Comparison of ENCODE assay signal across 30 mouse cellular contexts in genomic region chr4:84076526-84076925, GRCm38 (mm10).
"Had no signal": no experiment of that assay in that cellular context is flagged by ENCODE, and none has a peak within 500 bp of the region (broad histone marks: within the 10 kb centered on the region; RNA-seq: fewer than 3 reads in every experiment).

No protein-coding gene starts in this region.

- H3K4me2 ChIP-seq: heart, embryonic 12.5 days; heart, embryonic 13.5 days; heart, embryonic 15.5 days; hindbrain, embryonic 12.5 days; hindbrain, embryonic 13.5 days; hindbrain, embryonic 14.5 days; hindbrain, embryonic 15.5 days; intestine, embryonic 15.5 days had no signal

- H3K4me1 ChIP-seq: heart, embryonic 12.5 days; heart, embryonic 15.5 days; hindbrain, embryonic 10.5 days; hindbrain, embryonic 12.5 days; hindbrain, embryonic 13.5 days; hindbrain, embryonic 15.5 days; intestine, embryonic 15.5 days had no signal

- H3K9me3 ChIP-seq: heart, embryonic 10.5 days; heart, embryonic 12.5 days; heart, embryonic 13.5 days; heart, embryonic 15.5 days; hindbrain, embryonic 10.5 days; hindbrain, embryonic 12.5 days; hindbrain, embryonic 13.5 days; hindbrain, embryonic 15.5 days; intestine, embryonic 15.5 days had no signal

- H3K4me3 ChIP-seq: heart, adult 2 months; heart, embryonic 10.5 days; heart, embryonic 12.5 days; heart, embryonic 13.5 days; heart, embryonic 15.5 days; hindbrain, embryonic 10.5 days; hindbrain, embryonic 12.5 days; hindbrain, embryonic 13.5 days; hindbrain, embryonic 15.5 days; intestine, embryonic 15.5 days; layer of hippocampus, adult 2 months; left cerebral cortex, adult 2 months had no signal

- H3K9ac ChIP-seq: heart, embryonic 12.5 days; heart, embryonic 13.5 days; heart, embryonic 15.5 days; hindbrain, embryonic 12.5 days; hindbrain, embryonic 13.5 days; hindbrain, embryonic 14.5 days; hindbrain, embryonic 15.5 days; intestine, embryonic 15.5 days had no signal

- H3K36me3 ChIP-seq: heart, embryonic 10.5 days; heart, embryonic 12.5 days; heart, embryonic 13.5 days; heart, embryonic 15.5 days; hindbrain, embryonic 10.5 days; hindbrain, embryonic 12.5 days; hindbrain, embryonic 13.5 days; hindbrain, embryonic 15.5 days; intestine, embryonic 15.5 days had no signal

- ATAC-seq: hindbrain, embryonic 16.5 days; hindbrain, postnatal 0 days; inflammation-experienced regulatory T-cells, adult 6 months; intestine, embryonic 15.5 days; intestine, embryonic 16.5 days; intestine, postnatal 0 days had no signal

- H3K27me3 ChIP-seq: heart, embryonic 12.5 days; heart, embryonic 15.5 days; hindbrain, embryonic 13.5 days; hindbrain, embryonic 15.5 days; intestine, embryonic 15.5 days had no signal

- DNase-seq: heart, adult 2 months; heart, postnatal 10 days; heart, postnatal 14 days; heart, postnatal 36 days; heart, postnatal 4 days; kidney, adult 11 months; kidney, adult 18-20 months; kidney, postnatal 10 days; kidney, postnatal 14 days; kidney, postnatal 4 days; layer of hippocampus, adult 9-11 months; layer of hippocampus, postnatal 36 days had no signal

- H3K27ac ChIP-seq: heart, adult 2 months; heart, embryonic 10.5 days; heart, embryonic 13.5 days; heart, embryonic 15.5 days; hindbrain, embryonic 10.5 days; hindbrain, embryonic 12.5 days; hindbrain, embryonic 13.5 days; hindbrain, embryonic 14.5 days; hindbrain, embryonic 15.5 days; hindbrain, postnatal 0 days; intestine, embryonic 15.5 days; kidney, postnatal 0 days; layer of hippocampus, adult 2 months; left cerebral cortex, adult 2 months had no signal
